Mouse (Mus musculus) spleen, adult 2 months (tissue): ENCODE measurements around the gene Tpst2.

Experiments used
- CTCF ChIP-seq: fragments of 200-500 bp; IDR thresholded peaks from 2 replicates; pipeline ENCODE4 v1.5.1; 2011; ENCODE audit warnings: mild to moderate bottlenecking, inconsistent platforms; ENCODE audit not compliant: insufficient read depth, insufficient read length, insufficient replicate concordance; ENCODE audit errors: extremely low read depth
- POLR2A ChIP-seq: fragments of 200-500 bp; IDR thresholded peaks from 2 replicates; pipeline ENCODE4 v1.6.1; 2011; ENCODE audit warnings: low read depth, low read length, inconsistent platforms

DNA sequence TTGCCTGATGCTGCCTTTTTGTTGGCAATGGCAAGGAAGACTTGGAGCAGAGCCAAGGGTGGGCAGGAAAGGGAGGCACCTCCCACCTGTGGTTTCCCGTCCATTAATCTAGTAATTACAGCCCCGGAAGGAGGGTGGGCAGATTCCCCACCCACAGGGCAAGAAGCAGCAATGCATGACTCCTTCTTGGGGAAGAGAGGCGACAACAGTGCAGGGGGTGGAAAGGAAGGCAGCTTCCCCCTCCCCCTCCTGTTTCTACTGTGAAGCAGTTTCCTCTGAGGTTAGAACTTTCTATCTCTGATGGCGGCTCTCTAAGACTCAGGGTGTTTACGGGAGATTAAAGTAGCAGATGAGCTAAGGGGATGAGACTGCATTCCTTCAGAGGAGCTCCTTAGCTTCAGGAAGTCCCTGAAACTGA lies 34.1 kb upstream of the Tpst2 start:
- no peak for TF ChIP-seq CTCF
- no peak for TF ChIP-seq POLR2A
